Mouse (Mus musculus): ENCODE data around the gene Igfbp2. TPM values are rescaled to one million over a fixed set of nuclear protein-coding genes. Genes with fewer than 3 reads are reported as not detected.

Igfbp2 gene
- polyA plus RNA-seq, 1 experiment from 2014 or later = 341 TPM

DNA sequence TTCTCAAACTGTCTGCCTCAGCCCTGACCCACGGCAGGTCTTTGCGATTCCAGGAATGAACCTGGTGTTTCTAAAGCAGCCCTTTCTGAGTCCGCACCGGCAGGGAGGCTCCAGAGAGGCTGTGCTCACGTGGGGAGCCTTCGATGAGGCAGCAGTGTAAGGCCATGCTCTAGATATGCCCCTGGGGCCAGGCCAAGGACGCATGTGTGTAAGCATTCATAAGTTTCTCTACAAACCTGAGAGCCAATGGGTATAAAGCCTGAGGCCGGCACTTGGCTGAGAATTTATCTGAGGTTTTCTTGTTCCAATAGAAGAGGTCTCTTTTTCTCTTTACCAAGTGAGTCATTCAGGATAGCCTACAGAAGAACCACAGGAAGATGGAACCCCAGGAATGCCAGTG lies 15.1 kb downstream of the Igfbp2 start:
- 84% methylated on average over 8 of the region's 8 CpGs for WGBS
- Histone ChIP-seq H3K27ac (replicated peaks) (no peak overlapping the region), H3K9me3 (replicated peaks) (no peaks in the 10 kb centered on the region), H3K4me1 (no peaks in the 10 kb centered on the region), H3K4me2 (no peak overlapping the region), H3K36me3 (no peaks in the 10 kb centered on the region), H3K27me3 (replicated peaks) (no peaks in the 10 kb centered on the region), H3K9ac (replicated peaks) (no peak overlapping the region), H3K4me3 (replicated peaks) (no peak overlapping the region)
- no peak for ATAC-seq (ENCODE audit: low FRiP score)

DNA sequence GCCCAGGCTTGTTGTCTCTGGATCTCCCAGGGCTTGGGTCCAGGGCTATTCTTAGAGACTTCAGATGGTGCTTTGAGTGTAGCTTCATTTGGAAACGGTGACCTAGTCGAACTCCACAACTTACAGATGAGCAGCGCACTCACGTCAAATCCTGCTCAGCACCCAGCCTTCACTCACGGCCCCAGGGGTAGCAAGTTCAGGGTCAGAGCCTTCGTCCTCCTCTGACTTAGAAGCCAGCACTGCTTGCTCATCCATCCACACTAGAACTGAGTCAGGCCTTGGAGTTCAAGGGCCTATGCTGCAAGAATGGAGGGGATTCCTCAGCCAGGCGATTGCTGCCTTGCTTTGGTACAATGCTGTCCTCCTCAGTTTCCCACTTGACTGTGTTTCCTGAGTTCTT lies 15.5 kb downstream of the Igfbp2 start:
- ATAC-seq (ENCODE audit: low FRiP score) = no peak
- Histone ChIP-seq H3K4me2 (no peak overlapping the region), H3K27ac (replicated peaks) (no peak overlapping the region), H3K27me3 (replicated peaks) (no peaks in the 10 kb centered on the region), H3K9ac (replicated peaks) (no peak overlapping the region), H3K36me3 (no peaks in the 10 kb centered on the region), H3K4me1 (no peaks in the 10 kb centered on the region), H3K4me3 (replicated peaks) (no peak overlapping the region), H3K9me3 (replicated peaks) (no peaks in the 10 kb centered on the region)
- 92% methylated on average over 7 of the region's 7 CpGs for WGBS

- WGBS = 91% methylated on average over 18 of the region's 18 CpGs
- no peak overlapping the region for H3K4me2 ChIP-seq
- H3K36me3 ChIP-seq = no peaks in the 10 kb centered on the region
- no peak overlapping the region for H3K9ac ChIP-seq (replicated peaks)
- H3K27me3 ChIP-seq (replicated peaks) = no peaks in the 10 kb centered on the region
- H3K9me3 ChIP-seq (replicated peaks) = no peaks in the 10 kb centered on the region
- no peak overlapping the region for H3K4me3 ChIP-seq (replicated peaks)
- H3K27ac ChIP-seq (replicated peaks) = no peak overlapping the region
- no peaks in the 10 kb centered on the region for H3K4me1 ChIP-seq
- ATAC-seq (ENCODE audit: low FRiP score) = no peak
These were observed 18.6 kb downstream of the Igfbp2 start for GRCm38 (mm10) chr1:72842666-72843459.

DNA sequence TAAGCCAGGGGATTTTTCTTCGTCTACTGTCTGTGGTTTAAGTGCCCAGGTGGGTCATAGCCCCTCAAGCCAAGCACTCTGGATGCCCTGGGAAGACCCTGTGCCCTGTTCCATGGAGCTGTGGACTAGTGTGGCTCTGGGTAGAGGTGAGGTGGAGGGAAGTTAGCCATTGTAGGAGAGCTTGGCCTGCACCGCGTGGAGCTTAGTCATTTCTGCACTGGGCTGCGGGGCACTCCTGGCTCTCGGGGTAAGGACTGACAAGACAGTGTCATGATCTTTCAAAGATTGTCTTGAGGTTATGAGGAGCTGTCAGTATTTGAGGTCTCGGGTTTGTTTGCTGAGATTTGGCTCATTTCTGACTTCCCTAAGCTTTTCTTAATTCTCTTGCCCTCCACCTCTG lies 20.4 kb downstream of the Igfbp2 start:
- Histone ChIP-seq H3K4me1 (no peaks in the 10 kb centered on the region), H3K27ac (replicated peaks) (no peak overlapping the region)
- no peak for ATAC-seq (ENCODE audit: low FRiP score)

GRCm38 (mm10) chr1:72847849-72848380 lies 23.6 kb downstream of the Igfbp2 start:
- no peaks in the 10 kb centered on the region for H3K27me3 ChIP-seq (replicated peaks)
- no peak overlapping the region for H3K4me3 ChIP-seq (replicated peaks)
- H3K4me1 ChIP-seq = no peaks in the 10 kb centered on the region
- no peak for ATAC-seq (ENCODE audit: low FRiP score)
- no peaks in the 10 kb centered on the region for H3K9me3 ChIP-seq (replicated peaks)
- H3K9ac ChIP-seq (replicated peaks) = no peak overlapping the region
- no peak overlapping the region for H3K4me2 ChIP-seq
- no peak overlapping the region for H3K27ac ChIP-seq (replicated peaks)
- WGBS = 96% methylated on average over 4 of the region's 4 CpGs
- H3K36me3 ChIP-seq = no peaks in the 10 kb centered on the region

More for the DNA sequence above, 20.4 kb downstream of the Igfbp2 start:
- Histone ChIP-seq H3K9me3 (replicated peaks) (no peaks in the 10 kb centered on the region), H3K27me3 (replicated peaks) (no peaks in the 10 kb centered on the region), H3K4me2 (no peak overlapping the region), H3K36me3 (no peaks in the 10 kb centered on the region), H3K9ac (replicated peaks) (no peak overlapping the region), H3K4me3 (replicated peaks) (no peak overlapping the region)
- 92% methylated on average over 6 of the region's 6 CpGs for WGBS

DNA sequence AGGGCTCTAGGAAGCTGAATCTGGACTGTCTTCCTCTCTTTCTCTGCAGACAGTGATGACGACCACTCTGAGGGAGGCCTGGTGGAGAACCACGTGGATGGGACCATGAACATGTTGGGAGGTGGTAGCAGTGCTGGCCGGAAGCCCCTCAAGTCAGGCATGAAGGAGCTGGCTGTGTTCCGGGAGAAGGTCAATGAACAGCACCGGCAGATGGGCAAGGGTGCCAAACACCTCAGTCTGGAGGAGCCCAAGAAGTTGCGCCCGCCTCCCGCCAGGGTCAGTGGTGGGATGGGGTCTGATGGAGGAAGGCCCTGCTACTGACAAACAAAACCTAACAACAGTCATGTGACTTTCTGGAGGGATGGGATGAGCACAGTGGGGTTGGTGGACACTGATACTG lies 24.7 kb downstream of the Igfbp2 start:
- Histone ChIP-seq H3K9ac (replicated peaks) (no peak overlapping the region), H3K4me2 (no peak overlapping the region), H3K4me3 (replicated peaks) (no peak overlapping the region), H3K4me1 (no peaks in the 10 kb centered on the region), H3K9me3 (replicated peaks) (no peaks in the 10 kb centered on the region), H3K27ac (replicated peaks) (no peak overlapping the region), H3K27me3 (replicated peaks) (no peaks in the 10 kb centered on the region), H3K36me3 (no peaks in the 10 kb centered on the region)
- no peak for ATAC-seq (ENCODE audit: low FRiP score)
- WGBS = 95% methylated on average over 8 of the region's 8 CpGs

DNA sequence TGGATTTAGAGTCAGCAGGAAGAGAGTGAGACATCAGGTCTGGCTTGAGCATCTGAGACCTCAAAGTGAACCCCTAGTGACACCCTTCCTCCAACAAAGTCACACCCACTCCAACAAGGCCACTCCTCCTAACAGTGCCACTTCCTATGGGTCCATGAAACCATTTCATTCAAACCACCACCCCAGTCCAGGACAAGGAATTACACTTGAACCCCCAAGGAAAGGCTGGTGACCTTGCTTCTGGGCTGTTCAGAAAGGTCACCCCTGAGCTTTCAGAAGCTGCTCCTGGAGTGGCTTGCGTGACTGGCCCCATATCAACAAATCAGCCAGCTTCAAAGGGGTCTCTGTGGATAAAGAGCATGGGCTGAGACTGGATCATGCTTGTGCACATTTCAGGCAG lies 29.5 kb downstream of the Igfbp2 start:
- 76% methylated on average over 1 of the region's 1 CpGs for WGBS
- H3K4me2 ChIP-seq = no peak overlapping the region
- peaks cover 12% of the 10 kb centered on the region for H3K4me1 ChIP-seq
- H3K27me3 ChIP-seq (replicated peaks) = no peaks in the 10 kb centered on the region
- no peak overlapping the region for H3K27ac ChIP-seq (replicated peaks)
- no peak overlapping the region for H3K4me3 ChIP-seq (replicated peaks)
- no peaks in the 10 kb centered on the region for H3K36me3 ChIP-seq
- no peak for ATAC-seq (ENCODE audit: low FRiP score)
- no peak overlapping the region for H3K9ac ChIP-seq (replicated peaks)
- no peaks in the 10 kb centered on the region for H3K9me3 ChIP-seq (replicated peaks)

GRCm38 (mm10) chr1:72854337-72855237 lies 30.3 kb downstream of the Igfbp2 start:
- H3K27ac ChIP-seq (replicated peaks) = 0 out of 2 replicates have a peak overlapping the region, but pooled peaks have one; percentile 28
- WGBS = 38% methylated on average over 10 of the region's 10 CpGs
- no peak overlapping the region for H3K4me3 ChIP-seq (replicated peaks)
- H3K4me2 ChIP-seq = no peak overlapping the region
- H3K27me3 ChIP-seq (replicated peaks) = no peaks in the 10 kb centered on the region
- peaks cover 17% of the 10 kb centered on the region for H3K4me1 ChIP-seq
- peak overlapping the region; percentile 34; the same call in 1 of the 2 replicates for H3K9ac ChIP-seq (replicated peaks)
- ATAC-seq (ENCODE audit: low FRiP score) = 0 out of 2 replicates have a peak, but pooled peaks have one; percentile 16
- no peaks in the 10 kb centered on the region for H3K9me3 ChIP-seq (replicated peaks)
- no peaks in the 10 kb centered on the region for H3K36me3 ChIP-seq

GRCm38 (mm10) chr1:72855729-72856128 lies 31.4 kb downstream of the Igfbp2 start:
- 0 out of 2 replicates have a peak, but pooled peaks cover 4% of the 10 kb centered on the region for H3K36me3 ChIP-seq
- no peak for ATAC-seq (ENCODE audit: low FRiP score)
- WGBS = 88% methylated on average over 10 of the region's 10 CpGs
- H3K9me3 ChIP-seq (replicated peaks) = no peaks in the 10 kb centered on the region
- H3K4me2 ChIP-seq = no peak overlapping the region
- H3K27me3 ChIP-seq (replicated peaks) = no peaks in the 10 kb centered on the region
- peaks cover 17% of the 10 kb centered on the region for H3K4me1 ChIP-seq
- no peak overlapping the region for H3K27ac ChIP-seq (replicated peaks)
- no peak overlapping the region for H3K9ac ChIP-seq (replicated peaks)
- H3K4me3 ChIP-seq (replicated peaks) = no peak overlapping the region

- peaks cover 17% of the 10 kb centered on the region for H3K4me1 ChIP-seq
- H3K27me3 ChIP-seq (replicated peaks) = no peaks in the 10 kb centered on the region
- H3K27ac ChIP-seq (replicated peaks) = no peak overlapping the region
- H3K9ac ChIP-seq (replicated peaks) = no peak overlapping the region
- ATAC-seq (ENCODE audit: low FRiP score) = no peak
- no peak overlapping the region for H3K4me2 ChIP-seq
- H3K9me3 ChIP-seq (replicated peaks) = no peaks in the 10 kb centered on the region
- 0 out of 2 replicates have a peak, but pooled peaks cover 4% of the 10 kb centered on the region for H3K36me3 ChIP-seq
- no peak overlapping the region for H3K4me3 ChIP-seq (replicated peaks)
- 85% methylated on average over 19 of the region's 19 CpGs for WGBS
These were observed 32.1 kb downstream of the Igfbp2 start for GRCm38 (mm10) chr1:72856209-72856909.

- no peak overlapping the region for H3K4me3 ChIP-seq (replicated peaks)
- H3K36me3 ChIP-seq = 0 out of 2 replicates have a peak, but pooled peaks cover 4% of the 10 kb centered on the region
- no peak overlapping the region for H3K4me2 ChIP-seq
- H3K27ac ChIP-seq (replicated peaks) = 0 out of 2 replicates have a peak overlapping the region, but pooled peaks have one; percentile 19
- WGBS = 79% methylated on average over 7 of the region's 7 CpGs
- H3K9ac ChIP-seq (replicated peaks) = no peak overlapping the region
- H3K4me1 ChIP-seq = peaks cover 17% of the 10 kb centered on the region
- no peaks in the 10 kb centered on the region for H3K9me3 ChIP-seq (replicated peaks)
- H3K27me3 ChIP-seq (replicated peaks) = no peaks in the 10 kb centered on the region
- ATAC-seq (ENCODE audit: low FRiP score) = no peak
These were observed 32.8 kb downstream of the Igfbp2 start for GRCm38 (mm10) chr1:72857142-72857541.

All from neural tube, embryonic 15.5 days (tissue).